Mouse (Mus musculus): ENCODE results near the gene Ecd. TPM values are rescaled to one million over a fixed set of nuclear protein-coding genes. Genes with fewer than 3 reads are reported as not detected.

Gene Ecd
- total and polyA plus RNA-seq, 3 experiments: 64.9 to 72.2 TPM; not detected in 1

Other genes starting within 250 kb of the Ecd start
- gene Saysd1, start 209.6 kb downstream of the Ecd start, total RNA-seq (2012; rRNA removed): 2.0 and 3.2 TPM in 2 replicates
- gene Saysd1, start 209.6 kb downstream of the Ecd start, polyA plus RNA-seq (2012; ENCODE audit: insufficient read depth in 1 of 2, insufficient read length in 2 of 2, low read depth in 1 of 2, low replicate concordance in 2 of 2, missing spikeins in 1 of 2): 1 to 10 TPM in 1 of 2 experiments, not detected in 1; 4.4 TPM
- 6.7 and 10.9 TPM in 2 replicates for gene Kcnk5, start 166.3 kb downstream of the Ecd start, total RNA-seq (2012; rRNA removed)
- gene Kcnk5, start 166.3 kb downstream of the Ecd start, polyA plus RNA-seq (2012; ENCODE audit: insufficient read depth in 1 of 2, insufficient read length in 2 of 2, low read depth in 1 of 2, low replicate concordance in 2 of 2, missing spikeins in 1 of 2): 1 to 10 TPM in 1 of 2 experiments, not detected in 1; 9.3 TPM
- gene Kcnk16, start 78.9 kb downstream of the Ecd start, total RNA-seq (2012; rRNA removed): not detected in 2 replicates
- gene Kcnk16, start 78.9 kb downstream of the Ecd start, polyA plus RNA-seq (2012; ENCODE audit: insufficient read depth in 1 of 2, insufficient read length in 2 of 2, low read depth in 1 of 2, low replicate concordance in 2 of 2, missing spikeins in 1 of 2): not detected
- 9.9 and 10.3 TPM in 2 replicates for gene Nudt13, start 53.4 kb downstream of the Ecd start, total RNA-seq (2012; rRNA removed)
- 10 to 100 TPM in 1 of 2 experiments, not detected in 1; 12.3 TPM for gene Nudt13, start 53.4 kb downstream of the Ecd start, polyA plus RNA-seq (2012; ENCODE audit: insufficient read depth in 1 of 2, insufficient read length in 2 of 2, low read depth in 1 of 2, low replicate concordance in 2 of 2, missing spikeins in 1 of 2)
- gene Fam149b, start within 50 bp of the Ecd start, total RNA-seq (2012; rRNA removed): 16.1 and 18.9 TPM in 2 replicates
- 10 to 100 TPM in 1 of 2 experiments, not detected in 1; 25.8 TPM for gene Fam149b, start within 50 bp of the Ecd start, polyA plus RNA-seq (2012; ENCODE audit: insufficient read depth in 1 of 2, insufficient read length in 2 of 2, low read depth in 1 of 2, low replicate concordance in 2 of 2, missing spikeins in 1 of 2)
- 125 and 138 TPM in 2 replicates for gene Dnajc9, start 40.8 kb upstream of the Ecd start, total RNA-seq (2012; rRNA removed)
- gene Dnajc9, start 40.8 kb upstream of the Ecd start, polyA plus RNA-seq (2012; ENCODE audit: insufficient read depth in 1 of 2, insufficient read length in 2 of 2, low read depth in 1 of 2, low replicate concordance in 2 of 2, missing spikeins in 1 of 2): 100 to 1,000 TPM; 114 to 385 TPM
- 119 and 132 TPM in 2 replicates for gene Mrps16, start 45.5 kb upstream of the Ecd start, total RNA-seq (2012; rRNA removed)
- gene Mrps16, start 45.5 kb upstream of the Ecd start, polyA plus RNA-seq (2012; ENCODE audit: insufficient read depth in 1 of 2, insufficient read length in 2 of 2, low read depth in 1 of 2, low replicate concordance in 2 of 2, missing spikeins in 1 of 2): 100 to 1,000 TPM in 1 of 2 experiments, not detected in 1; 112 TPM
- not detected in 2 replicates for gene Cfap70, start 104.1 kb upstream of the Ecd start, total RNA-seq (2012; rRNA removed)
- gene Cfap70, start 104.1 kb upstream of the Ecd start, polyA plus RNA-seq (2012; ENCODE audit: insufficient read depth in 1 of 2, insufficient read length in 2 of 2, low read depth in 1 of 2, low replicate concordance in 2 of 2, missing spikeins in 1 of 2): under 1 TPM in 1 of 2 experiments, not detected in 1; 0.11 TPM
- 44.8 and 52.0 TPM in 2 replicates for gene Anxa7, start 132.0 kb upstream of the Ecd start, total RNA-seq (2012; rRNA removed)
- 10 to 100 TPM in 1 of 2 experiments, not detected in 1; 70.3 TPM for gene Anxa7, start 132.0 kb upstream of the Ecd start, polyA plus RNA-seq (2012; ENCODE audit: insufficient read depth in 1 of 2, insufficient read length in 2 of 2, low read depth in 1 of 2, low replicate concordance in 2 of 2, missing spikeins in 1 of 2)
- gene Mss51, start 148.8 kb upstream of the Ecd start, total RNA-seq (2012; rRNA removed): 0.42 and 0.62 TPM in 2 replicates
- gene Mss51, start 148.8 kb upstream of the Ecd start, polyA plus RNA-seq (2012; ENCODE audit: insufficient read depth in 1 of 2, insufficient read length in 2 of 2, low read depth in 1 of 2, low replicate concordance in 2 of 2, missing spikeins in 1 of 2): 1 to 10 TPM in 1 of 2 experiments, not detected in 1; 1.1 TPM
- 20.1 and 20.4 TPM in 2 replicates for gene Ppp3cb, start 198.5 kb upstream of the Ecd start, total RNA-seq (2012; rRNA removed)
- 10 to 100 TPM; 32.6 to 62.9 TPM for gene Ppp3cb, start 198.5 kb upstream of the Ecd start, polyA plus RNA-seq (2012; ENCODE audit: insufficient read depth in 1 of 2, insufficient read length in 2 of 2, low read depth in 1 of 2, low replicate concordance in 2 of 2, missing spikeins in 1 of 2)